Mouse (Mus musculus) ES-E14 (cell line): ENCODE data around the gene Ltf. TPM values are rescaled to one million over a fixed set of nuclear protein-coding genes. Genes with fewer than 3 reads are reported as not detected.
A peak's percentile ranks its signal among the peaks of the same experiment; 100 is the strongest.

ENCODE experiments used
- DNase-seq: peaks from one replicate; pipeline ENCODE4 v3.0.0-alpha.2; 2013; ENCODE audit warnings: low read depth, low spot score
- H3K27ac ChIP-seq: 2 replicates; pipeline ENCODE4 v1.5.1; 2012; ENCODE audit warnings: low read depth, mild to moderate bottlenecking, low read length, moderate library complexity, mixed read lengths; ENCODE audit not compliant: poor library complexity, insufficient read depth, severe bottlenecking
- H3K36me3 ChIP-seq: 2 replicates; pipeline ENCODE4 v1.6.1; 2012; ENCODE audit warnings: mild to moderate bottlenecking, low read length, moderate library complexity, mixed read lengths; ENCODE audit not compliant: control insufficient read depth, poor library complexity, insufficient read depth, severe bottlenecking
- H3K4me1 ChIP-seq, 2 experiments: fragments of 150-350 bp in 1 of 2; sonication (generic) in 1 of 2; 2 replicates each; pipeline ENCODE4 v1.6.1; 2012; ENCODE audit warnings: low read length in 2 of 2, mild to moderate bottlenecking in 1 of 2, mixed read lengths in 1 of 2; ENCODE audit not compliant: control insufficient read depth in 2 of 2, insufficient read depth in 2 of 2, poor library complexity in 1 of 2
- H3K4me3 ChIP-seq, 2 experiments: fragments of 150-350 bp in 1 of 2; sonication (generic) in 1 of 2; 2 replicates each; pipeline ENCODE4 v1.5.1; 2012; ENCODE audit warnings: low read length in 2 of 2, low read depth in 1 of 2, mild to moderate bottlenecking in 1 of 2, mixed read lengths in 1 of 2; ENCODE audit not compliant: insufficient read depth in 1 of 2, poor library complexity in 1 of 2, severe bottlenecking in 1 of 2
- H3K9ac ChIP-seq: 2 replicates; pipeline ENCODE4 v1.6.1; 2012; ENCODE audit warnings: low read depth, mild to moderate bottlenecking, low read length, mixed read lengths; ENCODE audit not compliant: poor library complexity, insufficient read depth, severe bottlenecking
- H3K9me3 ChIP-seq: fragments of 150-350 bp; sonication (generic); 2 replicates; pipeline ENCODE4 v1.6.1; 2012; ENCODE audit warnings: low read depth, mild to moderate bottlenecking, low read length; ENCODE audit not compliant: control insufficient read depth, insufficient read depth
- CHD2 ChIP-seq: IDR thresholded peaks from 2 replicates; pipeline ENCODE4 v1.6.1; 2014; ENCODE audit warnings: mild to moderate bottlenecking, low read depth, low read length, inconsistent platforms
- HCFC1 ChIP-seq: IDR thresholded peaks from 2 replicates; pipeline ENCODE4 v1.6.1; 2012; ENCODE audit warnings: low read length, inconsistent platforms, borderline replicate concordance; ENCODE audit not compliant: insufficient read depth
- MAFK ChIP-seq: IDR thresholded peaks from 2 replicates; pipeline ENCODE4 v1.6.1; 2014; ENCODE audit warnings: mild to moderate bottlenecking, low read depth, low read length, inconsistent platforms; ENCODE audit not compliant: insufficient read depth
- ZC3H11A ChIP-seq: IDR thresholded peaks from 2 replicates; pipeline ENCODE4 v1.6.1; 2012; ENCODE audit warnings: low read depth, mild to moderate bottlenecking, inconsistent platforms, low read length, borderline replicate concordance
- ZNF384 ChIP-seq: IDR thresholded peaks from 2 replicates; pipeline ENCODE4 v1.6.1; 2012; ENCODE audit warnings: low read depth, low read length, inconsistent platforms
- in situ Hi-C, 2 experiments: fragments of 600-800 bp; cut with MboI; formaldehyde crosslinking; loops; one replicate each; pipeline ENCODE4 v1.15.1; 2025; ENCODE audit warnings: low sequenced_read_pairs in 2 of 2, inconsistent platforms in 1 of 2; ENCODE audit not compliant: unreplicated experiment in 2 of 2
- total RNA-seq: library from RNA; depleted of rRNA; stranded (reverse); fragments of 300-350 nt; gene quantifications from 2 replicates; pipeline ENCODE4 v1.2.3, GENCODE M21; 2012

Ltf gene
- total RNA-seq, 1 experiment, result not detected

- Histone ChIP-seq H3K4me3 (no peak overlapping the region), H3K27ac (no peak overlapping the region), H3K9me3 (no peaks in the 10 kb centered on the region), H3K36me3 (no peaks in the 10 kb centered on the region; the same call in 1 of the 2 replicates), H3K4me1 (peaks cover 6 to 20% of the 10 kb centered on the region in 2 experiments), H3K9ac (no peak overlapping the region)
- no peak for TF ChIP-seq ZC3H11A
- no peak for DNase-seq
- in situ Hi-C loops, result no loop called here
These were observed 33.1 kb upstream of the Ltf start for GRCm38 (mm10) chr9:110985951-110986350.

- Histone ChIP-seq H3K27ac (no peak overlapping the region), H3K9ac (no peak overlapping the region), H3K4me3 (no peak overlapping the region), H3K36me3 (no peaks in the 10 kb centered on the region), H3K4me1 (peaks cover 6 to 19% of the 10 kb centered on the region in 2 experiments), H3K9me3 (no peaks in the 10 kb centered on the region)
- TF ChIP-seq ZNF384 (no peak), ZC3H11A (no peak), HCFC1 (no peak)
- no peak for DNase-seq
- in situ Hi-C loops, result no loop called here
These were observed 31.7 kb upstream of the Ltf start for GRCm38 (mm10) chr9:110987331-110987730.

GRCm38 (mm10) chr9:110988078-110988477 lies 31.0 kb upstream of the Ltf start:
- Histone ChIP-seq H3K9me3 (no peaks in the 10 kb centered on the region), H3K4me1 (peaks cover 5 to 19% of the 10 kb centered on the region in 2 experiments), H3K27ac (no peak overlapping the region), H3K4me3 (no peak overlapping the region), H3K36me3 (no peaks in the 10 kb centered on the region), H3K9ac (no peak overlapping the region)
- in situ Hi-C loops, result no loop called here
- TF ChIP-seq CHD2 (no peak), ZNF384 (peak; percentile 55; the same call in 1 of the 2 replicates)
- DNase-seq, result no peak

- Histone ChIP-seq H3K4me3 (no peak overlapping the region), H3K9ac (no peak overlapping the region), H3K9me3 (no peaks in the 10 kb centered on the region), H3K27ac (no peak overlapping the region), H3K36me3 (no peaks in the 10 kb centered on the region), H3K4me1 (peaks cover 2 to 14% of the 10 kb centered on the region in 2 experiments)
- in situ Hi-C loops, result no loop called here
- no peak for TF ChIP-seq ZC3H11A
- no peak for TF ChIP-seq CHD2
- TF ChIP-seq MAFK, result no peak
- no peak for TF ChIP-seq HCFC1
- TF ChIP-seq ZNF384, result no peak
- DNase-seq, result no peak
These were observed 29.9 kb upstream of the Ltf start for GRCm38 (mm10) chr9:110989141-110989540.

GRCm38 (mm10) chr9:110989543-110989942 lies 29.5 kb upstream of the Ltf start:
- H3K9me3 ChIP-seq, result no peaks in the 10 kb centered on the region
- TF ChIP-seq ZC3H11A (no peak), CHD2 (no peak), HCFC1 (no peak), ZNF384 (no peak), MAFK (no peak)
- H3K27ac ChIP-seq, result no peak overlapping the region
- no peak for DNase-seq
- in situ Hi-C loops, result no loop called here
- no peak overlapping the region for H3K4me3 ChIP-seq
- H3K4me1 ChIP-seq, result peaks cover 2 to 13% of the 10 kb centered on the region in 2 experiments
- H3K9ac ChIP-seq, result no peak overlapping the region
- H3K36me3 ChIP-seq, result no peaks in the 10 kb centered on the region
